Mouse (Mus musculus): ENCODE measurements around the gene Ttl. TPM values are rescaled to one million over a fixed set of nuclear protein-coding genes. Genes with fewer than 3 reads are reported as not detected.

Ttl gene
- 15.8 and 16.9 TPM in 2 replicates for polyA plus RNA-seq (2012; rRNA removed)
- polyA plus RNA-seq (2014; fragmentation: Nextera tagmentation; extraction: Ambion mirVana) = 20.2 and 20.4 TPM in 2 replicates

GRCm38 (mm10) chr2:129065437-129066282, at the start of gene Ttl:
Gene Ttl, plus strand, starts transcription at chr2:129065942.
- 0 out of 2 replicates have a peak, but pooled peaks have one; percentile 85 for TF ChIP-seq POLR2A (IDR thresholded peaks at IDR 0.05; ENCODE audit: borderline replicate concordance, extremely low read depth, insufficient read depth, insufficient read length)
- H3K4me1 ChIP-seq (ENCODE audit: control insufficient read depth, insufficient read depth, low read length) = peaks cover 9% of the 10 kb centered on the region
- H3K9ac ChIP-seq (ENCODE audit: low read depth, low read length, severe bottlenecking) = peak within 1 kb of the TSS; percentile 74
- 1% methylated on average over 43 of the region's 62 CpGs for WGBS
- H3K4me3 ChIP-seq (replicated peaks; ENCODE audit: low read length) = peak within 1 kb of the TSS; percentile 88
- peak within 1 kb of the TSS; percentile 67 for H3K27ac ChIP-seq (replicated peaks; ENCODE audit: low read depth, low read length)
- peak within 1 kb of the TSS; percentile 78 for H3K4me2 ChIP-seq (replicated peaks; ENCODE audit: low read depth, low read length, severe bottlenecking)
- no peaks in the 10 kb centered on the region for H3K9me3 ChIP-seq (ENCODE audit: control insufficient read depth, low read length)
- ATAC-seq (ENCODE audit: low FRiP score, low read depth) (peak; percentile 91), DNase-seq (ENCODE audit: low spot score) (peak; percentile 59)
- H3K36me3 ChIP-seq (ENCODE audit: control insufficient read depth, insufficient read depth, low read length) = peaks cover 11% of the 10 kb centered on the region; the same call in 1 of the 2 replicates
- no peaks in the 10 kb centered on the region for H3K27me3 ChIP-seq (ENCODE audit: control insufficient read depth, insufficient read depth, low read length)

DNA sequence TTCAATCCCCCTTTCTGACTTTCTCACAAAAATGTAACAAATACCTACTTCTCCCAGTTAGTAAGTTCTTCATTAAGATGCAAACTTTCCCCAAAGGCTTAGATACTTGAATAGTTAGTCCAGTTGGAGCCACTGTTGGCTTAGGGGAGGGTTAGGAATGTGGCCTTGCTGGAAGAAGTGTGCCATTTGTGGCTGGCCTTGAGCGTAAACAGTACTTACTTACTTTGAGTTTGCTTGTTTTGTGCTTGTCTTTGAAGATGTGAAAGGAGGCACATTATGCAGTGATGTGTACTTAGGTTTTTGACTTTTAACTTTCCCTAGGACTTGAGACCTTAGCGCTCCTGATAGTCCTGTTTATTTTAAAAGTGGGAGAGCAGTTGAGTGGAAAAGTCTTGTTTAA, 45.6 kb upstream of the Ttl start:
- 76% methylated on average over 2 of the region's 2 CpGs for WGBS
- no peak for TF ChIP-seq POLR2A (IDR thresholded peaks at IDR 0.05; ENCODE audit: borderline replicate concordance, extremely low read depth, insufficient read depth, insufficient read length)
- no peak for ATAC-seq (ENCODE audit: low FRiP score, low read depth)
- H3K9me3 ChIP-seq (ENCODE audit: control insufficient read depth, low read length) = no peaks in the 10 kb centered on the region
- no peak overlapping the region for H3K27ac ChIP-seq (replicated peaks; ENCODE audit: low read depth, low read length)
- no peaks in the 10 kb centered on the region for H3K36me3 ChIP-seq (ENCODE audit: control insufficient read depth, insufficient read depth, low read length)
- no peak overlapping the region for H3K9ac ChIP-seq (ENCODE audit: low read depth, low read length, severe bottlenecking)
- no peak overlapping the region for H3K4me3 ChIP-seq (replicated peaks; ENCODE audit: low read length)
- H3K4me1 ChIP-seq (ENCODE audit: control insufficient read depth, insufficient read depth, low read length) = no peaks in the 10 kb centered on the region
- H3K4me2 ChIP-seq (replicated peaks; ENCODE audit: low read depth, low read length, severe bottlenecking) = no peak overlapping the region
- no peak for DNase-seq (ENCODE audit: low spot score)
- H3K27me3 ChIP-seq (ENCODE audit: control insufficient read depth, insufficient read depth, low read length) = no peaks in the 10 kb centered on the region

- no peaks in the 10 kb centered on the region for H3K36me3 ChIP-seq (ENCODE audit: control insufficient read depth, insufficient read depth, low read length)
- TF ChIP-seq POLR2A (IDR thresholded peaks at IDR 0.05; ENCODE audit: borderline replicate concordance, extremely low read depth, insufficient read depth, insufficient read length) = no peak
- no peak for ATAC-seq (ENCODE audit: low FRiP score, low read depth)
- H3K27me3 ChIP-seq (ENCODE audit: control insufficient read depth, insufficient read depth, low read length) = no peaks in the 10 kb centered on the region
- no peak overlapping the region for H3K27ac ChIP-seq (replicated peaks; ENCODE audit: low read depth, low read length)
- no peak for DNase-seq (ENCODE audit: low spot score)
- no peaks in the 10 kb centered on the region for H3K9me3 ChIP-seq (ENCODE audit: control insufficient read depth, low read length)
- no peaks in the 10 kb centered on the region for H3K4me1 ChIP-seq (ENCODE audit: control insufficient read depth, insufficient read depth, low read length)
- H3K9ac ChIP-seq (ENCODE audit: low read depth, low read length, severe bottlenecking) = no peak overlapping the region
- H3K4me2 ChIP-seq (replicated peaks; ENCODE audit: low read depth, low read length, severe bottlenecking) = no peak overlapping the region
- H3K4me3 ChIP-seq (replicated peaks; ENCODE audit: low read length) = no peak overlapping the region
- 75% methylated on average over 9 of the region's 9 CpGs for WGBS
These were observed 40.9 kb upstream of the Ttl start for GRCm38 (mm10) chr2:129024820-129025219.

DNA sequence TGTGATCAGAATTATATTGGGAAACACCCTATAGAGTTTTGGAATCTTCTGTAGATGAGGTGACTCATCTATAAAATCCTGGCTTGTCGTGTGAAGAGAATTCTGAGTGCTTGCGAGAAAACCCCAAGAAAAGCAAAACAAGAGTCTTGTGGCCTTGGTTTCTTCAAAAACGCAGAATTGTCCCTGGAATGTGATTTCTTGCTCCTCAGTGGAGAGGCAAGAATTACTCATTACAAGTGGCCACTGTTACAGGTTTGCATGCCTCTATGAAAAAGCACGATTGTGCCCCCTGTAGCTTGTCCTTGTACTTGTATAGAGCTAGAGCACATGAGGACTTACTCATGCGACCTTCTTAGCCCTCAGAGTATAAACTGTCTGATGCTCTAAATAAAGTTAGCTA, 30.4 kb upstream of the Ttl start:
- Histone ChIP-seq H3K9me3 (ENCODE audit: control insufficient read depth, low read length) (no peaks in the 10 kb centered on the region), H3K27ac (replicated peaks; ENCODE audit: low read depth, low read length) (no peak overlapping the region), H3K27me3 (ENCODE audit: control insufficient read depth, insufficient read depth, low read length) (peaks cover 19% of the 10 kb centered on the region), H3K4me1 (ENCODE audit: control insufficient read depth, insufficient read depth, low read length) (peaks cover 8% of the 10 kb centered on the region; the same call in 1 of the 2 replicates), H3K9ac (ENCODE audit: low read depth, low read length, severe bottlenecking) (no peak overlapping the region), H3K4me3 (replicated peaks; ENCODE audit: low read length) (no peak overlapping the region), H3K4me2 (replicated peaks; ENCODE audit: low read depth, low read length, severe bottlenecking) (no peak overlapping the region), H3K36me3 (ENCODE audit: control insufficient read depth, insufficient read depth, low read length) (no peaks in the 10 kb centered on the region)
- ATAC-seq (ENCODE audit: low FRiP score, low read depth) (no peak), DNase-seq (ENCODE audit: low spot score) (no peak)
- WGBS = 81% methylated on average over 5 of the region's 5 CpGs
- no peak for TF ChIP-seq POLR2A (IDR thresholded peaks at IDR 0.05; ENCODE audit: borderline replicate concordance, extremely low read depth, insufficient read depth, insufficient read length)

GRCm38 (mm10) chr2:129038426-129038936, 27.3 kb upstream of the Ttl start:
- H3K9me3 ChIP-seq (ENCODE audit: control insufficient read depth, low read length) = no peaks in the 10 kb centered on the region
- peak overlapping the region; percentile 87 for H3K4me2 ChIP-seq (replicated peaks; ENCODE audit: low read depth, low read length, severe bottlenecking)
- ATAC-seq (ENCODE audit: low FRiP score, low read depth) (no peak), DNase-seq (ENCODE audit: low spot score) (no peak)
- WGBS = 28% methylated on average over 15 of the region's 15 CpGs
- peaks cover 8% of the 10 kb centered on the region; the same call in 1 of the 2 replicates for H3K4me1 ChIP-seq (ENCODE audit: control insufficient read depth, insufficient read depth, low read length)
- peak overlapping the region; percentile 41 for H3K4me3 ChIP-seq (replicated peaks; ENCODE audit: low read length)
- H3K9ac ChIP-seq (ENCODE audit: low read depth, low read length, severe bottlenecking) = peak overlapping the region; percentile 52
- H3K27me3 ChIP-seq (ENCODE audit: control insufficient read depth, insufficient read depth, low read length) = peaks cover 23% of the 10 kb centered on the region
- no peak overlapping the region for H3K27ac ChIP-seq (replicated peaks; ENCODE audit: low read depth, low read length)
- no peak for TF ChIP-seq POLR2A (IDR thresholded peaks at IDR 0.05; ENCODE audit: borderline replicate concordance, extremely low read depth, insufficient read depth, insufficient read length)
- H3K36me3 ChIP-seq (ENCODE audit: control insufficient read depth, insufficient read depth, low read length) = no peaks in the 10 kb centered on the region

Measured in limb, embryonic 14.5 days (tissue).